Mouse (Mus musculus) kidney, embryonic 15.5 days (tissue): ENCODE measurements at regions not wholly inside any gene's neighbourhood (a gene's known extent, or its start where the extent isn't known, plus 50 kb on each side); places are given as distances from the start of the nearest gene placed in this dataset.

Experiments
- ATAC-seq: fragments of 200-750 bp; cut with Nextera tagmentation; replicated peaks from 2 replicates; pipeline ENCODE4 v1.8.0; 2017; ENCODE audit warnings: moderate TSS enrichment; ENCODE audit not compliant: low FRiP score
- H3K27ac ChIP-seq: fragments of 300-500 bp; sonication (generic); 2 replicates; pipeline ENCODE4 v1.5.1; 2015; ENCODE audit warnings: mild to moderate bottlenecking, inconsistent platforms
- H3K27me3 ChIP-seq: fragments of 300-500 bp; sonication (generic); 2 replicates; pipeline ENCODE4 v1.6.1; 2015; ENCODE audit warnings: inconsistent platforms
- H3K36me3 ChIP-seq: fragments of 300-500 bp; sonication (generic); 2 replicates; pipeline ENCODE4 v1.6.1; 2015; ENCODE audit warnings: inconsistent platforms
- H3K4me1 ChIP-seq: fragments of 300-500 bp; sonication (generic); 2 replicates; pipeline ENCODE4 v1.6.1; 2015; ENCODE audit warnings: inconsistent platforms
- H3K4me2 ChIP-seq: fragments of 300-500 bp; sonication (generic); 2 replicates; pipeline ENCODE4 v1.6.1; 2015; ENCODE audit warnings: moderate library complexity, mild to moderate bottlenecking, inconsistent platforms
- H3K4me3 ChIP-seq: fragments of 300-500 bp; sonication (generic); replicated peaks from 2 replicates; pipeline ENCODE4 v1.5.1; 2015; ENCODE audit warnings: mild to moderate bottlenecking, inconsistent platforms
- H3K9ac ChIP-seq: fragments of 300-500 bp; sonication (generic); 2 replicates; pipeline ENCODE4 v1.6.1; 2015; ENCODE audit warnings: mild to moderate bottlenecking, inconsistent platforms
- H3K9me3 ChIP-seq: fragments of 300-500 bp; sonication (generic); replicated peaks from 2 replicates; pipeline ENCODE4 v1.6.1; 2016; ENCODE audit warnings: inconsistent platforms
- WGBS: fragments of 180-500 bp; shearing (Covaris S2); methylation state at CpG from one replicate; pipeline ENCODE4 v1.1.7; 2015; ENCODE audit warnings: mixed read lengths; 5-methylcytosine and 5-hydroxymethylcytosine counted together

DNA sequence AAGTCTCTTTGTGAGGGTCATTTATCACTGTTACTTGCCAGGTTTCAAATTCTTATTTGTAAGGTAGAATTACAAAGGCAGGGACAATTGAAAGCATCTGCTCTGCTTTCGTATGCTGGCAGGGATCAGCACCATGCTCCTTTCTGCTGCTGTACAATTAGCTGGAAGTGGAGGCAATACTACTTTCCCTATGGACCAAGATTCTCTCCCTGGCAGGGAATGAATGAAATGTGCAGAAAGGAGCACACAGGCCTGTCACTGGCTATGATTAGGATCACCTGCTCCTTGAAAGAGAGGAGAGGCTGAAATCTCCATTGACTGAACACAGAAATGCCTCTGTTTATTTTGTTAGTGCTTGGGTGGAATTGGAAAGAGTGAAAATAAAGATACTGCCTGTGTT is 427.8 kb upstream of the Pappa start:
- H3K4me2 ChIP-seq, result no peak overlapping the region
- no peaks in the 10 kb centered on the region for H3K9me3 ChIP-seq
- H3K27me3 ChIP-seq, result no peaks in the 10 kb centered on the region
- ATAC-seq, result no peak
- no peaks in the 10 kb centered on the region for H3K36me3 ChIP-seq
- WGBS, result 34% methylated on average over 1 of the region's 1 CpGs
- no peak overlapping the region for H3K9ac ChIP-seq
- no peak overlapping the region for H3K27ac ChIP-seq
- no peak overlapping the region for H3K4me3 ChIP-seq
- no peaks in the 10 kb centered on the region for H3K4me1 ChIP-seq

DNA sequence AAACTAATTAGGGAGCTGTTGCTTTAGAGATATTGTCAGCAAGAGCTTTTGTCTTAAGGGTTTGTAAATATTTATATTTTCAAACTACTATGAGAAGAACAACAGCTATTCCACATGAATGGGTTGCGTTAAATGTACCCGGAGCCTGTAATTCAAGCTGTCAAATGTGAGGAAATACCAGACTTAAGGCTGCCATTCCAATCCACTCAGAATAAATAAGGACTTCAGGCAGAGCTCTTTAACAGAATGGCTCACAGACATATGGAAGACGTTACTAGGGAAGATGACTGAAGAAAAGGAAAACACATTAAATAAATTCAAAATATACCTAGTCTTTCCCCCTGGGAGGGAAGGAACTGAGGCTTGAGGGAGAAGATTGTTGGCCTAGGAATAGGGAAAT is 400.7 kb upstream of the Pappa start:
- H3K4me1 ChIP-seq, result no peaks in the 10 kb centered on the region
- WGBS, result 35% methylated on average over 3 of the region's 3 CpGs
- H3K36me3 ChIP-seq, result no peaks in the 10 kb centered on the region
- H3K27me3 ChIP-seq, result no peaks in the 10 kb centered on the region
- no peak overlapping the region for H3K4me2 ChIP-seq
- H3K27ac ChIP-seq, result no peak overlapping the region
- H3K4me3 ChIP-seq, result no peak overlapping the region
- ATAC-seq, result no peak
- no peaks in the 10 kb centered on the region for H3K9me3 ChIP-seq
- H3K9ac ChIP-seq, result no peak overlapping the region

DNA sequence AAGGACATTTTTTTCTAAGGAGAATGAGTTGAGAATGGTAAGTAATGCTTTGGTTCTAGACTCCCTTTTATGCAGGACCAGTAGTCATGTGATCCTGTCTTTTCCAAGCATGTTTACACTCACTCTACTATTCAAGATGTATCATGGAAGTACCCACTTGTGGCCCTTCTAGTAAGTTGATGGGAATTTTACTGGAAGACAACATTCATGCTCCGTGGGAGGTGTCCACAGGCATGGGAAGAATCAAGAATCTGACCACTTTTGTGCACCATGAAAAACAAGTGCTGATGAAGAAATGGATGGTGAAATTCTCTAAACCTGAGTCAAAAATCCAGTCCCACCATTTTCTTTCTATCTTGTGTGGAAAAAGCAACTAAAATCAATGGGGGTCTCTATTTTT is 399.1 kb upstream of the Pappa start:
- Histone ChIP-seq H3K9me3 (no peaks in the 10 kb centered on the region), H3K4me1 (no peaks in the 10 kb centered on the region), H3K9ac (no peak overlapping the region), H3K27ac (no peak overlapping the region), H3K36me3 (no peaks in the 10 kb centered on the region), H3K4me3 (no peak overlapping the region), H3K27me3 (no peaks in the 10 kb centered on the region), H3K4me2 (no peak overlapping the region)
- ATAC-seq, result no peak
- 74% methylated on average over 1 of the region's 1 CpGs for WGBS

DNA sequence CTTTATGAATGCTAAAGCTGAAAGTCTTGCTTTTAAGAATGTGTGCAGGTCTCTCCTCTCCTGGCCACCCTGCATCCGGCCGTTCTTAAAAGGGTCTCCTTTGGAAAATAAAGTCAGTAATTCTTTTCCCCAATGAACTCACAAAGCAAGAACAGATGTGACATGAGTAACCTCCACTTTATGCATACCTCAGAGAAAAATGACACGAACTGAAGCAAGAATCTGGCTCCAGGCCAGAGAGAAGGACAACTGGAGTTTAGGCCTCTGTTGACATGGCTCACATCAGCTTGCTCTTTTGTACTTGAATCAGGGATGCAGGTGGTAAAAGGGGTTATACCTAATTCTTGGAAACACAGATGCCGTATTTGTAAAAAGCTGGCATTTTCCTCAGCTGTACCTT is 368.0 kb upstream of the Pappa start:
- WGBS, result 67% methylated on average over 4 of the region's 4 CpGs
- Histone ChIP-seq H3K36me3 (no peaks in the 10 kb centered on the region), H3K27me3 (no peaks in the 10 kb centered on the region), H3K4me3 (no peak overlapping the region), H3K4me1 (no peaks in the 10 kb centered on the region), H3K27ac (no peak overlapping the region), H3K9me3 (no peaks in the 10 kb centered on the region), H3K9ac (no peak overlapping the region), H3K4me2 (no peak overlapping the region)
- no peak for ATAC-seq

DNA sequence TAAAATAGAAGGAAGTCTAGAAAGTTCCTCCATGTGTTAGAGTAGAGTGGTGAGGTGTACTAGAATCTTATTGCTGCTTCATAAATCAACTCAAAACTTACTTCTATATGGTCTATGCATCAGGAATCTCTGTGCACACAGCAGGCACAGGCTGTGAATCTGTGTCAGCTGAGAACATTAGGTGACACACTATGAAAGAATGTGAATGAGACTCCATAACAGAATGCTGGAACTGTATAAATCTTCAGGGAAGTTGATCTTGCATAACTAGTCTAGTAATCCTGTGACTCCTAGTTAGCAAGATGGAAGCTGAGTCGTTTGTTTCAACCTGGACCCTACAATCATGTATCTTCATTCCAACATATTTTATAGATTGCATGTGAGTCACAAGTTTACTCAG is 355.4 kb upstream of the Pappa start:
- no peaks in the 10 kb centered on the region for H3K36me3 ChIP-seq
- no peaks in the 10 kb centered on the region for H3K27me3 ChIP-seq
- no peaks in the 10 kb centered on the region for H3K4me1 ChIP-seq
- H3K27ac ChIP-seq, result no peak overlapping the region
- ATAC-seq, result no peak
- H3K4me2 ChIP-seq, result no peak overlapping the region
- 76% methylated on average over 1 of the region's 1 CpGs for WGBS
- H3K9ac ChIP-seq, result no peak overlapping the region
- H3K9me3 ChIP-seq, result no peaks in the 10 kb centered on the region
- H3K4me3 ChIP-seq, result no peak overlapping the region

DNA sequence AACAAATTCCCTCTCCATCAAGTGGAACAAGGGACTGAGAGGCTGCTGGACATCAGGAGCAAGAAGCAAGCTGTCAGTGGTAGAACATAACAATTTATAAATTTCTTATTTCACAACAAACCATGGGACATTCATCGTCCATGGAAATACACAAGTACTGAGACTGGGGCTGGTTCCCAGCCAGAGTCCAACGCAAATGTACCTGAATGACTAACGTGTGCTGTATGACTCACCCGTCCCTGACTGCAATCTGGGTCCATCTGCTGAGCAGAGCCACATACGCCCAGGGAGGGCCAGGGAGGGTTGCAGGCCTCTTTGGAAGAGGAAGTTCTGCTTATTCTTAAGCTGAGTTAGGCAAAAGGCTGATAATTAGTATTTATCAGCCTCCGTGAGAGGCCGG is 320.1 kb upstream of the Pappa start:
- Histone ChIP-seq H3K36me3 (no peaks in the 10 kb centered on the region), H3K4me3 (no peak overlapping the region), H3K4me1 (no peaks in the 10 kb centered on the region), H3K4me2 (no peak overlapping the region), H3K27ac (no peak overlapping the region), H3K27me3 (no peaks in the 10 kb centered on the region), H3K9me3 (no peaks in the 10 kb centered on the region), H3K9ac (no peak overlapping the region)
- WGBS, result 82% methylated on average over 7 of the region's 7 CpGs
- ATAC-seq, result no peak

DNA sequence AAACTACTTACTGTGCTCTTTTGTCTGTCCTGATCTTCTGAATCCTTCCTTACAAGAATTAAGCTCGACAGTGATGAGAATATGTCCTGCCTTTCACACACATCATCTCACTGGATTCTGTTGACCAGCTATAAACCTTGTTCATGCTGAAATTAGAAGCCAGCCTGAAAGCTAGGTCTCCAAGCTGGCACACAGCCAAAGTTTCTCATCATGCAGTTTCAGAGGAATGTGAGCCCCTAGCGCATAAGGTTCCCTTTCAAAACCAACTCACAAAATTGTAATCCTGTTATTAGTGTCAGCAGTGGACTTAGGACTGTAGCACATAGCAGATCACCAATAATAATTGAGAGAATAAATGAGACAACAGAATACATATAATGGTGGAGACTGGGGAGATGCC is 319.0 kb upstream of the Pappa start:
- Histone ChIP-seq H3K4me1 (no peaks in the 10 kb centered on the region), H3K27ac (no peak overlapping the region), H3K27me3 (no peaks in the 10 kb centered on the region), H3K4me3 (no peak overlapping the region), H3K9ac (no peak overlapping the region), H3K4me2 (no peak overlapping the region), H3K36me3 (no peaks in the 10 kb centered on the region), H3K9me3 (no peaks in the 10 kb centered on the region)
- WGBS, result 53% methylated on average over 2 of the region's 2 CpGs
- ATAC-seq, result no peak

DNA sequence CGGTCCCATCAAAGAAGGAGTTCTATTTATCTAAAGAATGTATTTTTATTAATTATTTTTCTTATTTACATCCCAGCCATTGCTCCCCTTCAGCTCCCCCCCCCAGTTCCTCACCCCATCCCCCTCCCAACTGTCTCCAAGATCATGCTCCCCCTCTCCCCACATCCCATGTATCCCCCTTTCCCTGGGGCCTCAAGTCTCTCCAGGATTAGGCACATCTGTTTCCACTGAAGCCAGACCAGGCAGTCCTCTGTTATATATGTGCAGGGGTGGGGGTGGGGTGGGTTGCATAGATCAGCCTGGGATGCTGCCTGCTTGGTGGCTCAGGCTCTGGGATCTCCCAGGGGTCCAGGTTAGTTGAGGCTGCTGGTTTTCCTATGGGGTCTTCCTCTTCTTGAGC is 316.8 kb upstream of the Pappa start:
- Histone ChIP-seq H3K4me2 (no peak overlapping the region), H3K27me3 (no peaks in the 10 kb centered on the region), H3K36me3 (no peaks in the 10 kb centered on the region), H3K27ac (no peak overlapping the region), H3K4me3 (no peak overlapping the region), H3K9me3 (no peaks in the 10 kb centered on the region), H3K9ac (no peak overlapping the region), H3K4me1 (no peaks in the 10 kb centered on the region)
- ATAC-seq, result no peak
- WGBS, result 96% methylated on average over 1 of the region's 1 CpGs

DNA sequence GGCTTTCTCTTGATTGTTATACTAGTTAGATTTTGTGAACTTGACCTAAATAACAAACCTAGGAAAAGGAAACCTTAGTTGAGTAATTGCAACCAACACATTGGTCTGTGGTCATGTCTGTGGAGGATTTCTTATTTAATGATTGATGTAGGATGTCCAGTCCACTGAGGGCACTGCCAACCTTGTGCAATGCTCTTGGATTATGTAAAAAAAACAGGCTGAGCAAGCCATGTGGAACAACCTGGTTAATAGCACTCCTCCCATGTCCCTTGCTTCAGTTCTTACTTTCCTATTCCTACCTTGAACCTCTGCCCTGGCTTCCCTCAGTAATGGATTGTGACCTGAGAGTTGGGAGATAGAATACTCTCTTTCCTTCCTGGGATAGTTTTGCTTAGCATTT is 312.0 kb upstream of the Pappa start:
- H3K4me3 ChIP-seq, result no peak overlapping the region
- H3K27ac ChIP-seq, result no peak overlapping the region
- ATAC-seq, result peak; percentile 86
- no peaks in the 10 kb centered on the region for H3K9me3 ChIP-seq
- H3K9ac ChIP-seq, result no peak overlapping the region
- no peaks in the 10 kb centered on the region for H3K36me3 ChIP-seq
- H3K4me1 ChIP-seq, result no peaks in the 10 kb centered on the region; the same call in 1 of the 2 replicates
- H3K4me2 ChIP-seq, result no peak overlapping the region
- no peaks in the 10 kb centered on the region for H3K27me3 ChIP-seq

DNA sequence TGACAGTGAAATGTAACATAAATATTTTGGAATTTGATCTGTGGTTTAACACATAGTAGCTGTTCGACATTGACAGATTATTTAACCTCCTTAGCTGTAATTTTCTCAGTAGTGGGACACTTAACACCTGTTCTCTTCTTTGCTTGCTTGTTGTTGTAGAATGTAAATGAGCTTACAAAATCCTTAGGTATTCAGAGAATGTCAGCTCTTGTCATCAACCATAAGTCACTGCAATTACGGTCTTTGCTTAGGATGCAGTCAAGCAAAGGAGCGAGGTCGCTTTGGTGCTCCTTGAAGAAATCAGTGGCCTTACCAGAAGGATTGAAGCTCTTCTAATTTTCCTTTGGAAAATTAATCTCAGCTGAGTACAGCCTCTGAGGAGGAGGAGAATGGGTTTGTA is 311.2 kb upstream of the Pappa start:
- H3K9me3 ChIP-seq, result no peaks in the 10 kb centered on the region
- no peak overlapping the region for H3K27ac ChIP-seq
- no peak for ATAC-seq
- no peak overlapping the region for H3K4me2 ChIP-seq
- no peaks in the 10 kb centered on the region; the same call in 1 of the 2 replicates for H3K4me1 ChIP-seq
- H3K9ac ChIP-seq, result no peak overlapping the region
- 36% methylated on average over 4 of the region's 4 CpGs for WGBS
- no peaks in the 10 kb centered on the region for H3K36me3 ChIP-seq
- H3K27me3 ChIP-seq, result no peaks in the 10 kb centered on the region
- no peak overlapping the region for H3K4me3 ChIP-seq

DNA sequence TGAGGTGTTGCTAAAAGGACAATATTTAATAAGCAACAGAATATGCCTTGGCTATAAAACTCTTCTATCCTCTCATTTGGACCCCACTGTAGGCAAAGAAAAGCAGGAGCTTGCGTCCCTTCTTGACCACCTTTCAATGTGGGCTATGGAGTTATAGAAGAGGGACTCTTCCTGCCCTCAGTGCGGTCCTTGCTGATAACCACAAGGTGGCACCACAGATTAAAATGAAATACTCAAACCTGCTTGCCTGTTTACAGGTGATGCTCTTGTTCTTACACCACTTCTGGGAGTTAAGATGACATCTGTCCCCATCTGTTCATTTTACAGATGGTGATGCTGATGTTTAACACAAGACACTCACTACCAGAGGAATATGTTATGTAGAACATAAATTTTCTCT is 291.1 kb upstream of the Pappa start:
- H3K27ac ChIP-seq, result no peak overlapping the region
- no peak overlapping the region for H3K4me2 ChIP-seq
- H3K4me1 ChIP-seq, result no peaks in the 10 kb centered on the region
- H3K9ac ChIP-seq, result no peak overlapping the region
- H3K36me3 ChIP-seq, result no peaks in the 10 kb centered on the region
- WGBS, result 48% methylated on average over 2 of the region's 2 CpGs
- no peaks in the 10 kb centered on the region for H3K27me3 ChIP-seq
- no peak for ATAC-seq
- no peak overlapping the region for H3K4me3 ChIP-seq
- H3K9me3 ChIP-seq, result no peaks in the 10 kb centered on the region

DNA sequence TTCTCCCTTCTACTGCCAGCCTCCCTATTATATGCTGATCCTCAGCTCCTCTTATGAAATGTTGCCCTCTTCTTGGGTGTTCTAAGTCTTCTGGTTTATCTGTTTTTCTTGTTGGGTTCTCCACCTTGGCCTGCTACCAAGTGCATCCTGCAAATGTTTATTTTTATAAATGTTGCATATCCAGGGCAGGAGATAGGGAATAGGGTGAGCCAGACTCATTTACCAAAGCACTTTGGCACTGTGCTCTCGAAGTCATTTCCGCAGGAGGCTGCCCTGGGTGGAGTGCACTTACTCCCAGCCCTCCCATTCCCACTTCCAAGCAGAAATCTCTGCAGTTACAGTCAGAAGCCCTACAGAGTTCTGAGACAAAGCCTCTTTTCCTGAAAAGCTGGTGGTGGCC is 249.5 kb upstream of the Pappa start:
- Histone ChIP-seq H3K27me3 (no peaks in the 10 kb centered on the region), H3K9ac (no peak overlapping the region), H3K9me3 (no peaks in the 10 kb centered on the region), H3K4me1 (no peaks in the 10 kb centered on the region), H3K27ac (no peak overlapping the region), H3K4me2 (no peak overlapping the region), H3K36me3 (no peaks in the 10 kb centered on the region), H3K4me3 (no peak overlapping the region)
- 53% methylated on average over 2 of the region's 2 CpGs for WGBS
- ATAC-seq, result no peak

DNA sequence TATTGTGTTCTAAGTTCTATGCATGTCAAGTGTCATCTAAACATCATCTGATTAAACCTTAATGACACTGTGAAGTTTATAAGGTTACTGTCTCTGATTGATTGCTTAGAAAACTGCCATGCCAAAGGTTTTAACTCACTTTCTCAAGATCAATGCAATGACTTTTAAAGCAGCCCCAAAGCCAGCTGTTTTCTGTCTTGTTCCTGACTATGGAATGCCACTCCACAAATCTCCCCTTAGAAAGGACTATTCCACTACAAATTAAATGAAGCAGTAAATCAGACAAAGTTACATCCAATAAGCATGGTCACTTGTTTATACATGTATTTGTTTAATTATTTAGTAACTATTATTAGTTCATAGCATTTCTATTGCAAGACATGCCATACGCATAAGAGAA is 247.1 kb upstream of the Pappa start:
- WGBS, result 65% methylated on average over 1 of the region's 1 CpGs
- Histone ChIP-seq H3K27ac (no peak overlapping the region), H3K27me3 (no peaks in the 10 kb centered on the region), H3K9me3 (no peaks in the 10 kb centered on the region), H3K36me3 (no peaks in the 10 kb centered on the region), H3K9ac (no peak overlapping the region), H3K4me3 (no peak overlapping the region), H3K4me2 (no peak overlapping the region), H3K4me1 (no peaks in the 10 kb centered on the region)
- ATAC-seq, result peak; percentile 60; the same call in 1 of the 2 replicates
